Mouse (Mus musculus): ENCODE measurements around the gene Birc5. TPM values are rescaled to one million over a fixed set of nuclear protein-coding genes. Genes with fewer than 3 reads are reported as not detected.

The Birc5 gene
- polyA plus RNA-seq, 1 experiment from 2014 or later = 37.9 TPM

DNA sequence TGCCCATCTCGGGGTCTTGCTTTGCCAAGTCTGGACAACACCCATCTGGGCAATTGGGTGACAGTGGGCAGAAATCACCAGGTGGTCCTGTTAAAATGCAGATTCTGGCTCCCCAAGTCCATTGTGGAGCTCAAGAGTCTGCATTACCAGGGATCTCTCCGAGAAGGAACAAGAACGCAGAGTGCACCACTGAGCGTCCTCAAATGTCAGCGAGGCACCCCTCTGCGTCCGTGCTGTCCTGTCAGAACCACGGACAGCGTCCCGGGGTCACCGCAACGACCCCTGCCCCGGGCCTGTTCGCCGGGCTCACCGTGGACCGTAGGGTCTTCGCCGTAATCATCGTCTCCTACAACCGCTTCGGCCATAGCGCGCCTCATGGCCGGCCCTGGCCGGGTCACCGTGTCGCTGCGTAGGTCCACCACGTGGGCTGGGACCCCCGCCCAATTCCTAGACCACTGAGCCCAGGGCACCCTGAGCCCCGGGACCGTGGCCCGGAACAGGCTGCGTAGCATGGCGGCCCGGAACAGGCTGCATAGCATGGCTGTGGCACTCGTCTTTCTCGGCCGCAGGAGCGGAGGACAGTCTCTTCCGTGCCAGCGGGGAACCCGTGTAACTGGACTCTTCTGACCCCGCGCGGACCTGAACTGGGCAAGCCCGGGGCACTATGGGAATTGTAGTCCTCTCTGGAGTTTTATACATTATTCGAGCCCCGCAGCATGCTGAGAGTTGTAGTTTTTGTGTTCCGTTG lies 24.0 kb downstream of the Birc5 start, which contains the start of gene Tha1:
Tha1 (minus strand) TSS at position 621 of the 748 bp plus-strand sequence.
- Histone ChIP-seq H3K27me3 (replicated peaks; ENCODE audit: control insufficient read depth, insufficient read depth, low read length) (no peaks in the 10 kb centered on the region), H3K9me3 (ENCODE audit: control insufficient read depth, low read length) (no peaks in the 10 kb centered on the region), H3K4me3 (ENCODE audit: low read length) (peak within 1 kb of the TSS; percentile 66), H3K4me2 (ENCODE audit: low read length) (peak within 1 kb of the TSS; percentile 76), H3K36me3 (ENCODE audit: control insufficient read depth, insufficient read depth, low read length) (no peaks in the 10 kb centered on the region), H3K4me1 (ENCODE audit: control insufficient read depth, insufficient read depth, low read depth, low read length) (peaks cover 9% of the 10 kb centered on the region), H3K9ac (ENCODE audit: low read depth, low read length) (peak within 1 kb of the TSS; percentile 76), H3K27ac (ENCODE audit: low read depth, low read length) (peak within 1 kb of the TSS; percentile 41; the same call in 1 of the 2 replicates)
- peak; percentile 77 for ATAC-seq
- 2% methylated on average over 51 of the region's 51 CpGs for WGBS

DNA sequence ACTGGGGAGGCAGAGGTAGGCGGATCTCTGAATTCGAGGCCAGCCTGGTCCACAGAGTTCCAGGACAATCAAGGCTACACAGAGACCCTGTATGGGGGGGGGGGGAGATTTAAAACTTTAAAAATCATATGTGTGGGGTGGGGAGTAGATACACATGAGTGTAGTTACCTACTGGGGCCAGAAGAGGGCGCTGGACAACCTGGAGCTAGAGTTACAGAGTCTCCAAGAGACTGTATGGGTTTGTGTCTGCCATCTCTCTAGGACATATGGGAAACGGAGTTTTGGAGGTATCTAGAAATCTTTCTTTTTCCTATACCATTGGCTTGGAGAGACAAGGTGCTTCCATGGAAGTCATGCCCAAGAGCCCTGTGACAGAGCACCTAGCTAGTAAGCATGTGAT lies 25.4 kb downstream of the Birc5 start:
- ATAC-seq = no peak
- H3K4me3 ChIP-seq (ENCODE audit: low read length) = no peak overlapping the region
- 61% methylated on average over 4 of the region's 4 CpGs for WGBS

DNA sequence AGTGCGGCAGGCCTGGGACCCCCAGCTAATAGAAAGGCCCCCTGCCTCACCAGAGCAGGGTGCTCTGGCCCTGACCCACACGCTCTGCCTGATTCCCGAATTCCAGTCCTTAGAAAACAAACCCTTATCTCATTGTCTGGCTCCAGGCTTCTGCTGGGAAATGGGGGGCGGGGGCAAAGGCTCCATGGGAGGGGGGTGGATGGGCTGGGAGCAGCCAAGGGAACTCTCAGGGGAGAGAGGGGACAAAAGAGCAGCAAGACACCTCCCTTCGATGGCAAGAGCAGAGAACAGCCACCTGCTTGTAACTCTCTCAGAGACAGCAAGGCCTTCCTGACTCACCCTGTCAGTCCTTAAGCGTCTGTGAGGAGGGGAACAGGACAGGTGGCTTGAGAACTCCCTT lies 26.6 kb downstream of the Birc5 start:
- Histone ChIP-seq H3K36me3 (ENCODE audit: control insufficient read depth, insufficient read depth, low read length) (no peaks in the 10 kb centered on the region), H3K4me1 (ENCODE audit: control insufficient read depth, insufficient read depth, low read depth, low read length) (peaks cover 18% of the 10 kb centered on the region), H3K4me3 (ENCODE audit: low read length) (no peak overlapping the region), H3K27me3 (replicated peaks; ENCODE audit: control insufficient read depth, insufficient read depth, low read length) (no peaks in the 10 kb centered on the region), H3K27ac (ENCODE audit: low read depth, low read length) (no peak overlapping the region), H3K9me3 (ENCODE audit: control insufficient read depth, low read length) (no peaks in the 10 kb centered on the region), H3K4me2 (ENCODE audit: low read length) (no peak overlapping the region), H3K9ac (ENCODE audit: low read depth, low read length) (no peak overlapping the region)
- no peak for ATAC-seq
- 26% methylated on average over 6 of the region's 6 CpGs for WGBS

More for the DNA sequence above, 25.4 kb downstream of the Birc5 start:
- H3K27ac ChIP-seq (ENCODE audit: low read depth, low read length) = no peak overlapping the region
- H3K27me3 ChIP-seq (replicated peaks; ENCODE audit: control insufficient read depth, insufficient read depth, low read length) = no peaks in the 10 kb centered on the region
- no peaks in the 10 kb centered on the region for H3K9me3 ChIP-seq (ENCODE audit: control insufficient read depth, low read length)
- H3K36me3 ChIP-seq (ENCODE audit: control insufficient read depth, insufficient read depth, low read length) = no peaks in the 10 kb centered on the region
- no peak overlapping the region for H3K9ac ChIP-seq (ENCODE audit: low read depth, low read length)
- H3K4me2 ChIP-seq (ENCODE audit: low read length) = no peak overlapping the region
- H3K4me1 ChIP-seq (ENCODE audit: control insufficient read depth, insufficient read depth, low read depth, low read length) = peaks cover 20% of the 10 kb centered on the region

GRCm38 (mm10) chr11:117877917-117878745 lies 29.1 kb downstream of the Birc5 start:
- H3K4me2 ChIP-seq (ENCODE audit: low read length) = peak overlapping the region; percentile 14
- peak overlapping the region; percentile 41 for H3K27ac ChIP-seq (ENCODE audit: low read depth, low read length)
- 21% methylated on average over 12 of the region's 13 CpGs for WGBS

DNA sequence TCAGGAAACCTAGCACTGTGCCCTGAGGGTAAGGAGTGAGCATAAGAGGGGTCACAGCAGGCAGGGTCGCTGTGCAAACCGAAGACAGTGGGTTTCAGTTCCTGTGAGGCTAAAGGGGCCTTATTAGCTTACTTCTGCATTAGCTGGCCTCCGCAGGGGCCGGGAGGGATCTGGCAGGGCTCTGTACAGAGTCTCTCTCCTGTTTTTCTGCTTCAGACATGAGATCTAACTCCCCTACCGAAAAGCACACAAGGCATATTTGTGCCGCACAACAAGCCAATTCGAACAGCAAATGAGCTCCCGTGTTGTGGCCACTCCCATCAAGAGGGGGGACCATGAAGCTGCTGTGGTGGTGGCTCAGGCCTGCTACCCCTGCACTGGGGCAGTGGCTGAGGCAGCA lies 29.8 kb downstream of the Birc5 start:
- H3K36me3 ChIP-seq (ENCODE audit: control insufficient read depth, insufficient read depth, low read length) = no peaks in the 10 kb centered on the region
- peaks cover 24% of the 10 kb centered on the region for H3K4me1 ChIP-seq (ENCODE audit: control insufficient read depth, insufficient read depth, low read depth, low read length)
- H3K27ac ChIP-seq (ENCODE audit: low read depth, low read length) = peak overlapping the region; percentile 41
- H3K9ac ChIP-seq (ENCODE audit: low read depth, low read length) = peak overlapping the region; percentile 37
- H3K9me3 ChIP-seq (ENCODE audit: control insufficient read depth, low read length) = no peaks in the 10 kb centered on the region
- WGBS = 12% methylated on average over 8 of the region's 8 CpGs
- no peak overlapping the region for H3K4me3 ChIP-seq (ENCODE audit: low read length)
- ATAC-seq = 0 out of 2 replicates have a peak, but pooled peaks have one; percentile 8
- peak overlapping the region; percentile 14 for H3K4me2 ChIP-seq (ENCODE audit: low read length)
- H3K27me3 ChIP-seq (replicated peaks; ENCODE audit: control insufficient read depth, insufficient read depth, low read length) = no peaks in the 10 kb centered on the region

More at GRCm38 (mm10) chr11:117877917-117878745, 29.1 kb downstream of the Birc5 start:
- peak overlapping the region; percentile 37 for H3K9ac ChIP-seq (ENCODE audit: low read depth, low read length)
- H3K9me3 ChIP-seq (ENCODE audit: control insufficient read depth, low read length) = no peaks in the 10 kb centered on the region
- no peaks in the 10 kb centered on the region for H3K36me3 ChIP-seq (ENCODE audit: control insufficient read depth, insufficient read depth, low read length)
- peaks cover 24% of the 10 kb centered on the region for H3K4me1 ChIP-seq (ENCODE audit: control insufficient read depth, insufficient read depth, low read depth, low read length)
- H3K27me3 ChIP-seq (replicated peaks; ENCODE audit: control insufficient read depth, insufficient read depth, low read length) = no peaks in the 10 kb centered on the region
- no peak overlapping the region for H3K4me3 ChIP-seq (ENCODE audit: low read length)
- ATAC-seq = peak; percentile 81

DNA sequence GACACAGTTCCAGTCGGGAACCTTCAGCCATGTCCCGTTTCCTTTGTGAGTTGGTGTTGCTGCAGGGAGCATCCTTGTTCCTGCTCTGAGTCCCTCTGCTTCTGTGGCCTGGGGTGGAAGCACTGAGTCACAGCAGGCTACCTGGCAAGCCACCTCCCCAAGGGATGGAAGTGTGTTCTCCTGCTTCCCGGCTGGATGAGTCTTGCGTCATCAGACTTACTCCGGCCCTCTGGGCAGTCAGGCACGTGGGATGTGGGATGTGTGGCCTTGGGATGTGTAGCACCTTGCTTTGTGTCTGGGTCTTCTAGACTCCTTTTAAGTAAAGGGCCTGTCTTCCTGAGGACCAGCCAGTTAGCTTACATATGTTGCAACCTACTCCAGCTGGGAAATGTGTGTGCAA lies 30.6 kb downstream of the Birc5 start:
- H3K4me3 ChIP-seq (ENCODE audit: low read length) = no peak overlapping the region
- 70% methylated on average over 6 of the region's 6 CpGs for WGBS
- H3K4me2 ChIP-seq (ENCODE audit: low read length) = no peak overlapping the region
- H3K4me1 ChIP-seq (ENCODE audit: control insufficient read depth, insufficient read depth, low read depth, low read length) = peaks cover 24% of the 10 kb centered on the region
- no peak for ATAC-seq
- no peaks in the 10 kb centered on the region for H3K36me3 ChIP-seq (ENCODE audit: control insufficient read depth, insufficient read depth, low read length)
- H3K27me3 ChIP-seq (replicated peaks; ENCODE audit: control insufficient read depth, insufficient read depth, low read length) = no peaks in the 10 kb centered on the region
- no peak overlapping the region for H3K9ac ChIP-seq (ENCODE audit: low read depth, low read length)
- 0 out of 2 replicates have a peak overlapping the region, but pooled peaks have one; percentile 23 for H3K27ac ChIP-seq (ENCODE audit: low read depth, low read length)
- no peaks in the 10 kb centered on the region for H3K9me3 ChIP-seq (ENCODE audit: control insufficient read depth, low read length)

DNA sequence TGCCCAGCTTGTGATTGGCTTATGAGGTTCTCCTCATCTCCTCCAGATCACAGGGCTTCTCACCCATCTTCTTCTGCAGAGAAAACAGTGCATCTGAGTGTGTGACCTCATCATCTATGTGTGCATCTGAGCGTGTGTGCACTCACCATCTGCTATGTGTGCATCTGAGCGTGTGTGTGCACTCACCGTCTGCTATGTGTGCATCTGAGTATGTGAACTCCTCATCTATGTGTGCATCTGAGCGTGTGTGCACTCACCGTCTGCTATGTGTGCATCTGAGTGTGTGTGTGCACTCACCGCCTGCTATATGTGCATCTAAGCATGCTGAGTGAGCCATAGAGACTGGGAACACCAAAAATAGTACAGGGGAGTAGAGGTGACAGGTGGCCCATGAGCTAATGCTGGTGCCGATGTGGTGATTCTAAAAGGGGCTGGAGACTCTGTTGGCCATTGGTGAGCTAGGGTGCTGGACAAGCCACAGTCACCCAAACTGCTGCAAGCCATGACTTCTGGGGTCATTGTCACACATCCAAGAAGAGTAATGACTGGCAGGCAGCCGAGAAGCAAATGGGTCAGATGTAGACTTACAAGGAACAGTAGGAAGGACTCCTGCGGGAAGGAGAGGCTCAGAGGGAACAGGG lies 31.4 kb downstream of the Birc5 start:
- H3K4me1 ChIP-seq (ENCODE audit: control insufficient read depth, insufficient read depth, low read depth, low read length) = peaks cover 24% of the 10 kb centered on the region
- H3K9me3 ChIP-seq (ENCODE audit: control insufficient read depth, low read length) = no peaks in the 10 kb centered on the region
- no peak for ATAC-seq
- H3K27ac ChIP-seq (ENCODE audit: low read depth, low read length) = no peak overlapping the region
- 90% methylated on average over 9 of the region's 9 CpGs for WGBS
- H3K27me3 ChIP-seq (replicated peaks; ENCODE audit: control insufficient read depth, insufficient read depth, low read length) = no peaks in the 10 kb centered on the region; the same call in 1 of the 2 replicates
- no peak overlapping the region for H3K4me2 ChIP-seq (ENCODE audit: low read length)
- H3K9ac ChIP-seq (ENCODE audit: low read depth, low read length) = no peak overlapping the region
- no peak overlapping the region for H3K4me3 ChIP-seq (ENCODE audit: low read length)
- H3K36me3 ChIP-seq (ENCODE audit: control insufficient read depth, insufficient read depth, low read length) = no peaks in the 10 kb centered on the region

DNA sequence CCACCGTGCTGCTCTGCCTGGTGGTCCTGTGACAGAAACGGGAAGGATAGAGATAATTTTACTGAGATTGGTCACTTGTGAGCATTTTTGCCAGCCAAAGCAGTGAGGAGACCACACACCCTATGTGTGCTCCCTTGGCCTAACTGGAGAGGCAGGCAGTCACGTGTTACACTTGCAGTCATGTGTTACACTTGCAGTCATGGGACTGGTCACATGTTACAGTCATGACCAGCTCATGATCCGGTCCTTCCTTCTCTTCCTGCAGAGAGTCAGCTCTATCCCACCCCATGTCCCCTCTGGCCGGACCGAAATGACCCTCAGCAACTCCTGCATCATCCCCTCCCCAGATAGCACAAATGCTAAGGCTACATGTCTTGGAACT lies 31.9 kb downstream of the Birc5 start:
- no peaks in the 10 kb centered on the region; the same call in 1 of the 2 replicates for H3K27me3 ChIP-seq (replicated peaks; ENCODE audit: control insufficient read depth, insufficient read depth, low read length)
- no peak overlapping the region for H3K9ac ChIP-seq (ENCODE audit: low read depth, low read length)
- no peaks in the 10 kb centered on the region for H3K36me3 ChIP-seq (ENCODE audit: control insufficient read depth, insufficient read depth, low read length)
- H3K4me2 ChIP-seq (ENCODE audit: low read length) = no peak overlapping the region
- 78% methylated on average over 6 of the region's 6 CpGs for WGBS
- no peak overlapping the region for H3K4me3 ChIP-seq (ENCODE audit: low read length)
- no peak for ATAC-seq
- no peaks in the 10 kb centered on the region for H3K9me3 ChIP-seq (ENCODE audit: control insufficient read depth, low read length)
- no peak overlapping the region; the same call in 1 of the 2 replicates for H3K27ac ChIP-seq (ENCODE audit: low read depth, low read length)
- peaks cover 24% of the 10 kb centered on the region for H3K4me1 ChIP-seq (ENCODE audit: control insufficient read depth, insufficient read depth, low read depth, low read length)
